Mouse (Mus musculus): ENCODE results near the gene Rmdn3. TPM values are rescaled to one million over a fixed set of nuclear protein-coding genes. Genes with fewer than 3 reads are reported as not detected.

Gene Rmdn3
- total RNA-seq, 2 experiments from 2014 or later = 59.4 to 61.8 TPM

Other genes with a start within 250 kb of the Rmdn3 start
- gene Chst14, start 230.5 kb downstream of the Rmdn3 start, total RNA-seq (2021) = 1 to 10 TPM; 2.7 to 2.9 TPM
- gene Ccdc32, start 127.6 kb downstream of the Rmdn3 start, total RNA-seq (2021) = 10 to 100 TPM; 51.3 to 55.5 TPM
- gene Rpusd2, start 122.2 kb downstream of the Rmdn3 start, total RNA-seq (2021) = 1 to 10 TPM; 7.3 to 7.5 TPM
- gene Knl1, start 109.9 kb downstream of the Rmdn3 start, total RNA-seq (2021) = under 1 TPM; 0.37 to 0.48 TPM
- 1 to 10 TPM in 1 of 2 experiments, under 1 TPM in 1; 0.99 to 1.5 TPM for gene Rad51, start 44.2 kb downstream of the Rmdn3 start, total RNA-seq (2021)
- gene Gchfr, start 10.7 kb upstream of the Rmdn3 start, total RNA-seq (2021) = not detected
- not detected for gene Gm14137, start 17.5 kb upstream of the Rmdn3 start, total RNA-seq (2021)
- 10 to 100 TPM; 38.7 to 43.9 TPM for gene Zfyve19, start 51.6 kb upstream of the Rmdn3 start, total RNA-seq (2021)
- gene Dnajc17, start 51.8 kb upstream of the Rmdn3 start, total RNA-seq (2021) = 10 to 100 TPM; 17.4 to 17.6 TPM
- gene Ppp1r14d, start 72.9 kb upstream of the Rmdn3 start, total RNA-seq (2021) = not detected
- 1 to 10 TPM; 1.7 to 2.4 TPM for gene Spint1, start 80.3 kb upstream of the Rmdn3 start, total RNA-seq (2021)
- gene Rhov, start 114.2 kb upstream of the Rmdn3 start, total RNA-seq (2021) = 1 to 10 TPM; 6.4 to 6.9 TPM
- gene Vps18, start 131.7 kb upstream of the Rmdn3 start, total RNA-seq (2021) = 10 to 100 TPM; 40.6 to 41.5 TPM
- 1 to 10 TPM; 2.7 TPM for gene Dll4, start 168.8 kb upstream of the Rmdn3 start, total RNA-seq (2021)
- gene Chac1, start 194.2 kb upstream of the Rmdn3 start, total RNA-seq (2021) = 1 to 10 TPM; 5.2 to 5.8 TPM